In the genomic region with DNA sequence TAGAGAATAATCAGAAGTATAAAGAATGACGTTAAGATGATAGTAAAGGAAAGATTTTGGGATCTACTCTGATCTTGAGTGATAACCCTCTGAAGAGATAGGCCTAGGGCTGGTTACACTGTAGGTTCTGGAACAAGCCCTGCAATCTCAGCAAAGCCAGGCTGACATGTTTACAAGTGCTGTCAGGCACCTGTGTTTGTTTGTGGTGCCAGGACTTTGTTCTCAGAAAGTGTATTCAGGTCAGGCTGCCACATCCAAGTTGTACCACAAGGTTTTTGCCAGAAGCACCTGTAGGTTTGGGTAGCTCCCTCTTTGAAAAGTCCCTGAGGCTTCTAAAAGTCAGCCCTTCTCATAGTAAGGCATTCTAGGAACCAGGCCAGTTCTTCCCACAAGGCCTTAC, we compare ENCODE assay signal across 17 mouse cellular contexts. TPM values are rescaled to one million over a fixed set of nuclear protein-coding genes. Genes with fewer than 3 reads are reported as not detected.
DNase-seq lines count a peak whose midpoint lies in the region; ATAC-seq and TF ChIP-seq lines count a peak whose summit lies in the region.
"Had no signal": no experiment of that assay in that cellular context is flagged by ENCODE, and none has a peak within 500 bp of the region (broad histone marks: within the 10 kb centered on the region; RNA-seq: fewer than 3 reads in every experiment).

No protein-coding gene starts in this region.

- H3K9ac ChIP-seq in hindbrain, embryonic 14.5 days, result no peak overlapping the region
- no peak overlapping the region for H3K9ac ChIP-seq in hindbrain, postnatal 0 days (replicated peaks; ENCODE audit: low read length)
- H3K9ac ChIP-seq in midbrain, postnatal 0 days (replicated peaks; ENCODE audit: low read length, poor library complexity, severe bottlenecking), result no peak overlapping the region
- H3K9ac ChIP-seq in embryonic facial prominence, embryonic 12.5 days, result no peak overlapping the region
- no peak overlapping the region for H3K9ac ChIP-seq in stomach, postnatal 0 days (ENCODE audit: low read length)
- H3K9ac ChIP-seq: forebrain, embryonic 12.5 days had no signal

- H3K4me3 ChIP-seq in hindbrain, embryonic 14.5 days (replicated peaks; ENCODE audit: low read length), result no peak overlapping the region
- H3K4me3 ChIP-seq in hindbrain, postnatal 0 days (ENCODE audit: low read length), result no peak overlapping the region
- H3K4me3 ChIP-seq in midbrain, embryonic 10.5 days, result 0 out of 2 replicates have a peak overlapping the region, but pooled peaks have one; percentile 75
- H3K4me3 ChIP-seq in midbrain, postnatal 0 days (ENCODE audit: low read depth, low read length), result no peak overlapping the region
- H3K4me3 ChIP-seq in embryonic facial prominence, embryonic 12.5 days, result no peak overlapping the region
- no peak overlapping the region for H3K4me3 ChIP-seq in stomach, postnatal 0 days (ENCODE audit: low read depth, low read length)

- H3K9me3 ChIP-seq in hindbrain, embryonic 14.5 days (ENCODE audit: control insufficient read depth, low read length), result no peaks in the 10 kb centered on the region
- no peaks in the 10 kb centered on the region for H3K9me3 ChIP-seq in hindbrain, postnatal 0 days (ENCODE audit: low read length)
- H3K9me3 ChIP-seq in midbrain, embryonic 10.5 days (replicated peaks), result no peaks in the 10 kb centered on the region
- no peaks in the 10 kb centered on the region for H3K9me3 ChIP-seq in midbrain, postnatal 0 days (ENCODE audit: low read length)
- H3K9me3 ChIP-seq in embryonic facial prominence, embryonic 12.5 days, result no peaks in the 10 kb centered on the region
- H3K9me3 ChIP-seq in stomach, postnatal 0 days (ENCODE audit: control insufficient read depth, low read length), result no peaks in the 10 kb centered on the region
- H3K9me3 ChIP-seq: forebrain, embryonic 12.5 days; hindbrain, embryonic 13.5 days had no signal

- ATAC-seq in hindbrain, embryonic 14.5 days (ENCODE audit: low FRiP score), result no peak
- ATAC-seq in hindbrain, postnatal 0 days, result no peak
- ATAC-seq in midbrain, postnatal 0 days (ENCODE audit: low FRiP score), result no peak
- no peak for ATAC-seq in embryonic facial prominence, embryonic 12.5 days (ENCODE audit: insufficient number of reproducible peaks, insufficient read depth, low FRiP score, low TSS enrichment)
- ATAC-seq in stomach, postnatal 0 days (ENCODE audit: low FRiP score, low TSS enrichment), result no peak

- H3K27me3 ChIP-seq in hindbrain, embryonic 14.5 days (ENCODE audit: control insufficient read depth, insufficient read depth, low read length), result no peaks in the 10 kb centered on the region
- H3K27me3 ChIP-seq in hindbrain, postnatal 0 days (ENCODE audit: insufficient read depth, low read length), result no peaks in the 10 kb centered on the region
- H3K27me3 ChIP-seq in midbrain, embryonic 10.5 days (ENCODE audit: low read depth, poor library complexity, severe bottlenecking), result no peaks in the 10 kb centered on the region
- H3K27me3 ChIP-seq in midbrain, postnatal 0 days (ENCODE audit: insufficient read depth, low read length), result no peaks in the 10 kb centered on the region
- no peaks in the 10 kb centered on the region for H3K27me3 ChIP-seq in embryonic facial prominence, embryonic 12.5 days
- H3K27me3 ChIP-seq in stomach, postnatal 0 days (ENCODE audit: control insufficient read depth, insufficient read depth, low read length), result no peaks in the 10 kb centered on the region
- H3K27me3 ChIP-seq: hindbrain, embryonic 13.5 days had no signal

- no peak overlapping the region for H3K27ac ChIP-seq in hindbrain, embryonic 14.5 days
- no peak overlapping the region for H3K27ac ChIP-seq in hindbrain, postnatal 0 days
- 0 out of 2 replicates have a peak overlapping the region, but pooled peaks have one; percentile 98 for H3K27ac ChIP-seq in midbrain, embryonic 10.5 days (replicated peaks)
- H3K27ac ChIP-seq in midbrain, postnatal 0 days (ENCODE audit: low read depth, low read length), result no peak overlapping the region
- peak overlapping the region; percentile 57; the same call in 1 of the 2 replicates for H3K27ac ChIP-seq in embryonic facial prominence, embryonic 12.5 days
- H3K27ac ChIP-seq in stomach, postnatal 0 days (replicated peaks), result peak overlapping the region; percentile 97

- H3K36me3 ChIP-seq in hindbrain, embryonic 14.5 days (replicated peaks; ENCODE audit: control insufficient read depth, insufficient read depth), result peaks cover 14% of the 10 kb centered on the region
- H3K36me3 ChIP-seq in hindbrain, postnatal 0 days (ENCODE audit: insufficient read depth, low read length), result no peaks in the 10 kb centered on the region
- peaks cover 18% of the 10 kb centered on the region for H3K36me3 ChIP-seq in midbrain, embryonic 10.5 days
- H3K36me3 ChIP-seq in midbrain, postnatal 0 days (ENCODE audit: insufficient read depth, low read length), result 0 out of 2 replicates have a peak, but pooled peaks cover 3% of the 10 kb centered on the region
- peaks cover 8% of the 10 kb centered on the region; the same call in 1 of the 2 replicates for H3K36me3 ChIP-seq in embryonic facial prominence, embryonic 12.5 days
- no peaks in the 10 kb centered on the region for H3K36me3 ChIP-seq in stomach, postnatal 0 days (ENCODE audit: control insufficient read depth, insufficient read depth, low read length)

- 96% methylated on average over 1 of the region's 1 CpGs for WGBS in hindbrain, embryonic 14.5 days
- WGBS in hindbrain, postnatal 0 days, result 94% methylated on average over 1 of the region's 1 CpGs
- WGBS in midbrain, embryonic 10.5 days, result 98% methylated on average over 1 of the region's 1 CpGs
- 81% methylated on average over 1 of the region's 1 CpGs for WGBS in midbrain, postnatal 0 days
- WGBS in embryonic facial prominence, embryonic 12.5 days, result 75% methylated on average over 1 of the region's 1 CpGs
- WGBS in stomach, postnatal 0 days, result 94% methylated on average over 1 of the region's 1 CpGs

- peak overlapping the region; percentile 76; the same call in 1 of the 2 replicates for H3K4me2 ChIP-seq in hindbrain, embryonic 14.5 days (replicated peaks)
- H3K4me2 ChIP-seq in hindbrain, postnatal 0 days (ENCODE audit: low read depth, low read length), result no peak overlapping the region
- H3K4me2 ChIP-seq in midbrain, postnatal 0 days (ENCODE audit: low read depth, low read length, poor library complexity, severe bottlenecking), result no peak overlapping the region
- H3K4me2 ChIP-seq in embryonic facial prominence, embryonic 12.5 days (replicated peaks), result no peak overlapping the region
- no peak overlapping the region for H3K4me2 ChIP-seq in stomach, postnatal 0 days (replicated peaks; ENCODE audit: low read depth)

- no peak for TF ChIP-seq EP300 in stomach, postnatal 0 days (optimal IDR thresholded peaks at IDR 0.05)

- no peak for TF ChIP-seq CTCF in hindbrain, postnatal 0 days (IDR thresholded peaks at IDR 0.05; ENCODE audit: low read depth)
- TF ChIP-seq CTCF in midbrain, postnatal 0 days (IDR thresholded peaks at IDR 0.05), result no peak
- TF ChIP-seq CTCF in stomach, postnatal 0 days (IDR thresholded peaks at IDR 0.05; ENCODE audit: low read depth), result no peak

- H3K4me1 ChIP-seq in hindbrain, embryonic 14.5 days (replicated peaks; ENCODE audit: control insufficient read depth, insufficient read depth, low read length), result peaks cover 9% of the 10 kb centered on the region
- 0 out of 2 replicates have a peak, but pooled peaks cover 2% of the 10 kb centered on the region for H3K4me1 ChIP-seq in hindbrain, postnatal 0 days (ENCODE audit: insufficient read depth, low read length)
- peaks cover 20% of the 10 kb centered on the region for H3K4me1 ChIP-seq in midbrain, embryonic 10.5 days
- peaks cover 6% of the 10 kb centered on the region for H3K4me1 ChIP-seq in midbrain, postnatal 0 days (ENCODE audit: insufficient read depth, low read length)
- peaks cover 10% of the 10 kb centered on the region for H3K4me1 ChIP-seq in embryonic facial prominence, embryonic 12.5 days
- H3K4me1 ChIP-seq in stomach, postnatal 0 days (replicated peaks; ENCODE audit: control insufficient read depth, insufficient read depth), result no peaks in the 10 kb centered on the region

- no peak for DNase-seq in hindbrain, embryonic 14.5 days (ENCODE audit: low spot score)
- no peak for DNase-seq in hindbrain, postnatal 0 days (ENCODE audit: low spot score)
- no peak for DNase-seq in midbrain, embryonic 10.5 days (ENCODE audit: low spot score)
- no peak for DNase-seq in midbrain, postnatal 0 days (ENCODE audit: low spot score)
- no peak for DNase-seq in stomach, postnatal 0 days (ENCODE audit: low spot score)
- DNase-seq in right cerebral cortex, postnatal 4 days, result no peak
- DNase-seq in right cerebral cortex, postnatal 10 days (ENCODE audit: low spot score in 2 of 2), result no peak
- DNase-seq: cerebellum, adult 9-10 months; right cerebral cortex, postnatal 25 days had no signal

RNA-seq across cellular contexts. Expression of a gene that starts 2.3 kb away (rescaled TPM):
- polyA plus RNA-seq in hindbrain, embryonic 14.5 days (2014; fragmentation: Nextera tagmentation; extraction: Ambion mirVana), result 382 and 446 TPM in 2 replicates
- 300 and 340 TPM in 2 replicates for total RNA-seq in hindbrain, postnatal 0 days (2014; rRNA removed)
- polyA plus RNA-seq in hindbrain, postnatal 0 days (2015; fragmentation: Nextera tagmentation; extraction: Ambion mirVana), result 329 and 347 TPM in 2 replicates
- polyA plus RNA-seq in midbrain, embryonic 10.5 days (2016; fragmentation: Nextera tagmentation; extraction: Ambion mirVana), result 375 and 418 TPM in 2 replicates
- 268 and 323 TPM in 2 replicates for total RNA-seq in midbrain, postnatal 0 days (2014; rRNA removed)
- polyA plus RNA-seq in midbrain, postnatal 0 days (2015; fragmentation: Nextera tagmentation; extraction: Ambion mirVana), result 365 and 367 TPM in 2 replicates
- polyA plus RNA-seq in embryonic facial prominence, embryonic 12.5 days (2016; fragmentation: Nextera tagmentation; extraction: Ambion mirVana), result 458 and 495 TPM in 2 replicates
- 294 and 310 TPM in 2 replicates for polyA plus RNA-seq in stomach, postnatal 0 days (2015; fragmentation: Nextera tagmentation; extraction: Ambion mirVana)

RNA-seq across cellular contexts. Expression of a gene that starts 13.3 kb away (rescaled TPM):
- polyA plus RNA-seq in hindbrain, embryonic 14.5 days (2014; fragmentation: Nextera tagmentation; extraction: Ambion mirVana), result not detected in 2 replicates
- not detected in 2 replicates for total RNA-seq in hindbrain, postnatal 0 days (2014; rRNA removed)
- polyA plus RNA-seq in hindbrain, postnatal 0 days (2015; fragmentation: Nextera tagmentation; extraction: Ambion mirVana), result not detected in 2 replicates
- polyA plus RNA-seq in midbrain, embryonic 10.5 days (2016; fragmentation: Nextera tagmentation; extraction: Ambion mirVana), result 0.07 TPM in 1 of 2 replicates, not detected in the other
- 0.09 TPM in 1 of 2 replicates, not detected in the other for total RNA-seq in midbrain, postnatal 0 days (2014; rRNA removed)
- polyA plus RNA-seq in midbrain, postnatal 0 days (2015; fragmentation: Nextera tagmentation; extraction: Ambion mirVana), result not detected in 2 replicates
- polyA plus RNA-seq in embryonic facial prominence, embryonic 12.5 days (2016; fragmentation: Nextera tagmentation; extraction: Ambion mirVana), result not detected in 2 replicates
- polyA plus RNA-seq in stomach, postnatal 0 days (2015; fragmentation: Nextera tagmentation; extraction: Ambion mirVana), result 5.8 and 5.9 TPM in 2 replicates
- total RNA-seq: gastrocnemius, adult 18-20 months; left cerebral cortex, adult 18-20 months; megakaryocyte progenitor cell, adult 5-6 weeks had no signal
- polyA plus RNA-seq: C2C12; forebrain, embryonic 12.5 days; hindbrain, embryonic 13.5 days had no signal

RNA-seq across cellular contexts. Expression of a gene that starts 23.7 kb away (rescaled TPM):
- 0.29 and 0.48 TPM in 2 replicates for polyA plus RNA-seq in hindbrain, embryonic 14.5 days (2014; fragmentation: Nextera tagmentation; extraction: Ambion mirVana)
- 0.07 and 0.47 TPM in 2 replicates for total RNA-seq in hindbrain, postnatal 0 days (2014; rRNA removed)
- polyA plus RNA-seq in hindbrain, postnatal 0 days (2015; fragmentation: Nextera tagmentation; extraction: Ambion mirVana), result 0.09 and 0.18 TPM in 2 replicates
- polyA plus RNA-seq in midbrain, embryonic 10.5 days (2016; fragmentation: Nextera tagmentation; extraction: Ambion mirVana), result 0.10 and 0.20 TPM in 2 replicates
- 0.11 TPM in 1 of 2 replicates, not detected in the other for total RNA-seq in midbrain, postnatal 0 days (2014; rRNA removed)
- 0.10 and 0.21 TPM in 2 replicates for polyA plus RNA-seq in midbrain, postnatal 0 days (2015; fragmentation: Nextera tagmentation; extraction: Ambion mirVana)
- 0.12 TPM in 1 of 2 replicates, not detected in the other for polyA plus RNA-seq in embryonic facial prominence, embryonic 12.5 days (2016; fragmentation: Nextera tagmentation; extraction: Ambion mirVana)
- 1.7 and 1.8 TPM in 2 replicates for polyA plus RNA-seq in stomach, postnatal 0 days (2015; fragmentation: Nextera tagmentation; extraction: Ambion mirVana)
- total RNA-seq: megakaryocyte progenitor cell, adult 5-6 weeks had no signal
- polyA plus RNA-seq: C2C12; forebrain, embryonic 12.5 days had no signal

RNA-seq across cellular contexts. Expression of a gene that starts 30.5 kb away (rescaled TPM):
- not detected in 2 replicates for polyA plus RNA-seq in hindbrain, embryonic 14.5 days (2014; fragmentation: Nextera tagmentation; extraction: Ambion mirVana)
- total RNA-seq in hindbrain, postnatal 0 days (2014; rRNA removed), result 2.2 and 2.8 TPM in 2 replicates
- polyA plus RNA-seq in hindbrain, postnatal 0 days (2015; fragmentation: Nextera tagmentation; extraction: Ambion mirVana), result 0.25 and 0.52 TPM in 2 replicates
- polyA plus RNA-seq in midbrain, embryonic 10.5 days (2016; fragmentation: Nextera tagmentation; extraction: Ambion mirVana), result 0.10 and 0.15 TPM in 2 replicates
- 0.55 TPM in 1 of 2 replicates, not detected in the other for total RNA-seq in midbrain, postnatal 0 days (2014; rRNA removed)
- polyA plus RNA-seq in midbrain, postnatal 0 days (2015; fragmentation: Nextera tagmentation; extraction: Ambion mirVana), result 0.26 and 0.48 TPM in 2 replicates
- 0.14 and 0.39 TPM in 2 replicates for polyA plus RNA-seq in embryonic facial prominence, embryonic 12.5 days (2016; fragmentation: Nextera tagmentation; extraction: Ambion mirVana)
- 0.36 and 0.45 TPM in 2 replicates for polyA plus RNA-seq in stomach, postnatal 0 days (2015; fragmentation: Nextera tagmentation; extraction: Ambion mirVana)
- total RNA-seq: gastrocnemius, adult 18-20 months; left cerebral cortex, adult 18-20 months; megakaryocyte progenitor cell, adult 5-6 weeks had no signal
- polyA plus RNA-seq: C2C12 had no signal

RNA-seq across cellular contexts. Expression of a gene that starts 32.5 kb away (rescaled TPM):
- polyA plus RNA-seq in hindbrain, embryonic 14.5 days (2014; fragmentation: Nextera tagmentation; extraction: Ambion mirVana), result 21.1 and 22.3 TPM in 2 replicates
- 304 and 351 TPM in 2 replicates for total RNA-seq in hindbrain, postnatal 0 days (2014; rRNA removed)
- 24.7 and 26.7 TPM in 2 replicates for polyA plus RNA-seq in hindbrain, postnatal 0 days (2015; fragmentation: Nextera tagmentation; extraction: Ambion mirVana)
- polyA plus RNA-seq in midbrain, embryonic 10.5 days (2016; fragmentation: Nextera tagmentation; extraction: Ambion mirVana), result 0.29 TPM in 1 of 2 replicates, not detected in the other
- total RNA-seq in midbrain, postnatal 0 days (2014; rRNA removed), result 321 and 367 TPM in 2 replicates
- polyA plus RNA-seq in midbrain, postnatal 0 days (2015; fragmentation: Nextera tagmentation; extraction: Ambion mirVana), result 23.1 and 23.3 TPM in 2 replicates
- 0.22 and 0.42 TPM in 2 replicates for polyA plus RNA-seq in embryonic facial prominence, embryonic 12.5 days (2016; fragmentation: Nextera tagmentation; extraction: Ambion mirVana)
- polyA plus RNA-seq in stomach, postnatal 0 days (2015; fragmentation: Nextera tagmentation; extraction: Ambion mirVana), result 0.40 and 0.42 TPM in 2 replicates
- total RNA-seq: megakaryocyte progenitor cell, adult 5-6 weeks had no signal
- polyA plus RNA-seq: liver, embryonic 14.5 days had no signal

Comparison
In these comparisons a context has a peak if more than half of its experiments do, and no peak if none do; other contexts are left out.
1. H3K27ac ChIP-seq: peak in midbrain, embryonic 10.5 days (single experiment), embryonic facial prominence, embryonic 12.5 days (single experiment) and stomach, postnatal 0 days (single experiment); none in hindbrain, embryonic 14.5 days (single experiment), hindbrain, postnatal 0 days (single experiment) and midbrain, postnatal 0 days (single experiment).